Comparison of ENCODE assay signal across 8 mouse cellular contexts in genomic region chr5:146584478-146585306, GRCm38 (mm10). TPM values are rescaled to one million over a fixed set of nuclear protein-coding genes. Genes with fewer than 3 reads are reported as not detected.
A peak's percentile ranks its signal among the peaks of the same experiment; 100 is the strongest.
DNase-seq lines count a peak whose midpoint lies in the region; ATAC-seq and TF ChIP-seq lines count a peak whose summit lies in the region.

Gene Gpr12 (minus strand): TSS chr5:146585239.

- peak; percentile 10 to 17 for DNase-seq in cerebellum, adult 2 months
- DNase-seq in cerebellum, adult 11-12 months = no peak
- DNase-seq in lung, postnatal 0 days (ENCODE audit: low spot score) = no peak
- DNase-seq in lung, postnatal 25 days (ENCODE audit: low spot score) = no peak
- DNase-seq in hindbrain, embryonic 14.5 days (ENCODE audit: low spot score) = peak; percentile 67
- DNase-seq in right cerebral cortex, adult 2 months (ENCODE audit: low spot score in 2 of 2) = peak; percentile 27 to 42
- DNase-seq in spleen, adult 12 weeks (ENCODE audit: low spot score) = no peak

- no peak for TF ChIP-seq CTCF in cerebellum, adult 2 months (IDR thresholded peaks at IDR 0.05; ENCODE audit: borderline replicate concordance, insufficient read depth, low read depth, low read length)
- TF ChIP-seq CTCF in lung, postnatal 0 days (IDR thresholded peaks at IDR 0.05) = no peak

- no peak for ATAC-seq in lung, postnatal 0 days
- ATAC-seq in hindbrain, embryonic 14.5 days (ENCODE audit: low FRiP score) = peak; percentile 71
- no peak for ATAC-seq in limb, embryonic 15.5 days (ENCODE audit: insufficient number of reproducible peaks, low FRiP score, low TSS enrichment, low read depth)

- H3K36me3 ChIP-seq in lung, postnatal 0 days (ENCODE audit: insufficient read depth, low read length) = no peaks in the 10 kb centered on the region
- no peaks in the 10 kb centered on the region for H3K36me3 ChIP-seq in hindbrain, embryonic 14.5 days (replicated peaks; ENCODE audit: control insufficient read depth, insufficient read depth)
- H3K36me3 ChIP-seq in limb, embryonic 15.5 days = no peaks in the 10 kb centered on the region

- no peak within 1 kb of the TSS for H3K9ac ChIP-seq in lung, postnatal 0 days (replicated peaks; ENCODE audit: low read depth)
- peak within 1 kb of the TSS; percentile 59 for H3K9ac ChIP-seq in hindbrain, embryonic 14.5 days
- H3K9ac ChIP-seq in limb, embryonic 15.5 days = peak within 1 kb of the TSS; percentile 14; the same call in 1 of the 2 replicates

- TF ChIP-seq POLR2A in cerebellum, adult 2 months (IDR thresholded peaks at IDR 0.05; ENCODE audit: borderline replicate concordance, insufficient read depth, low read length) = no peak

- H3K27ac ChIP-seq in cerebellum, adult 2 months (ENCODE audit: insufficient read depth, low read length) = no peak within 1 kb of the TSS
- no peak within 1 kb of the TSS for H3K27ac ChIP-seq in lung, postnatal 0 days (ENCODE audit: low read length)
- H3K27ac ChIP-seq in hindbrain, embryonic 14.5 days = 0 out of 2 replicates have a peak within 1 kb of the TSS, but pooled peaks have one; percentile 0
- H3K27ac ChIP-seq in limb, embryonic 15.5 days = no peak within 1 kb of the TSS

- H3K4me1 ChIP-seq in cerebellum, adult 2 months (ENCODE audit: control insufficient read depth, insufficient read depth, low read length) = no peaks in the 10 kb centered on the region
- no peaks in the 10 kb centered on the region for H3K4me1 ChIP-seq in lung, postnatal 0 days (ENCODE audit: insufficient read depth, low read depth, low read length)
- no peaks in the 10 kb centered on the region; the same call in 1 of the 2 replicates for H3K4me1 ChIP-seq in hindbrain, embryonic 14.5 days (replicated peaks; ENCODE audit: control insufficient read depth, insufficient read depth, low read length)
- H3K4me1 ChIP-seq in limb, embryonic 15.5 days = peaks cover 19% of the 10 kb centered on the region

- no peak for TF ChIP-seq EP300 in lung, postnatal 0 days (IDR thresholded peaks at IDR 0.05)

- under 1% methylated on average over 64 of the region's 64 CpGs for WGBS in cerebellum, adult 2 months
- under 1% methylated on average over 53 of the region's 64 CpGs for WGBS in lung, postnatal 0 days
- WGBS in hindbrain, embryonic 14.5 days = under 1% methylated on average over 63 of the region's 64 CpGs
- under 1% methylated on average over 64 of the region's 64 CpGs for WGBS in limb, embryonic 15.5 days

- peak within 1 kb of the TSS; percentile 49 for H3K4me2 ChIP-seq in lung, postnatal 0 days (replicated peaks; ENCODE audit: low read depth, low read length)
- H3K4me2 ChIP-seq in hindbrain, embryonic 14.5 days (replicated peaks) = peak within 1 kb of the TSS; percentile 87
- H3K4me2 ChIP-seq in limb, embryonic 15.5 days = peak within 1 kb of the TSS; percentile 97

- H3K9me3 ChIP-seq in lung, postnatal 0 days (ENCODE audit: low read length) = no peaks in the 10 kb centered on the region
- H3K9me3 ChIP-seq in hindbrain, embryonic 14.5 days (ENCODE audit: control insufficient read depth, low read length) = no peaks in the 10 kb centered on the region
- H3K9me3 ChIP-seq in limb, embryonic 15.5 days = no peaks in the 10 kb centered on the region

- H3K27me3 ChIP-seq in cerebellum, adult 2 months (ENCODE audit: control insufficient read depth, insufficient read depth, low read length) = no peaks in the 10 kb centered on the region; the same call in 1 of the 2 replicates
- H3K27me3 ChIP-seq in lung, postnatal 0 days (replicated peaks; ENCODE audit: insufficient read depth, low read length) = peaks cover 21% of the 10 kb centered on the region
- peaks cover 54% of the 10 kb centered on the region for H3K27me3 ChIP-seq in hindbrain, embryonic 14.5 days (ENCODE audit: control insufficient read depth, insufficient read depth, low read length)
- peaks cover 45% of the 10 kb centered on the region for H3K27me3 ChIP-seq in limb, embryonic 15.5 days

- peak within 1 kb of the TSS; percentile 43 for H3K4me3 ChIP-seq in cerebellum, adult 2 months (replicated peaks; ENCODE audit: insufficient read depth, low read depth, low read length)
- H3K4me3 ChIP-seq in lung, postnatal 0 days (ENCODE audit: low read depth, low read length) = peak within 1 kb of the TSS; percentile 29
- H3K4me3 ChIP-seq in hindbrain, embryonic 14.5 days (replicated peaks; ENCODE audit: low read length) = peak within 1 kb of the TSS; percentile 64
- peak within 1 kb of the TSS; percentile 48 for H3K4me3 ChIP-seq in limb, embryonic 15.5 days

RNA-seq across cellular contexts. Expression of gene Gpr12, which starts in this region (rescaled TPM):
- polyA plus RNA-seq in cerebellum, adult 2 months (2012; rRNA removed) = 12.1 and 12.7 TPM in 2 replicates
- polyA plus RNA-seq in lung, postnatal 0 days (2015; fragmentation: Nextera tagmentation; extraction: Ambion mirVana) = not detected in 2 replicates
- 17.5 and 27.3 TPM in 2 replicates for polyA plus RNA-seq in hindbrain, embryonic 14.5 days (2014; fragmentation: Nextera tagmentation; extraction: Ambion mirVana)
- polyA plus RNA-seq in limb, embryonic 15.5 days (2015; fragmentation: Nextera tagmentation; extraction: Ambion mirVana) = 0.19 and 0.22 TPM in 2 replicates

Comparison
In these comparisons a context has a peak if more than half of its experiments do, and no peak if none do; other contexts are left out.
1. RNA of gene Gpr12 (polyA plus RNA-seq): 17.5 to 27.3 TPM in hindbrain, embryonic 14.5 days and 12.1 to 12.7 TPM in cerebellum, adult 2 months; 0.19 to 0.22 TPM in limb, embryonic 15.5 days and not detected in lung, postnatal 0 days; every median in the first group is over 10 times any median in the second.
2. DNase-seq: peak in cerebellum, adult 2 months (2 of 2), hindbrain, embryonic 14.5 days (single experiment) and right cerebral cortex, adult 2 months (2 of 2); none in cerebellum, adult 11-12 months (single experiment), lung, postnatal 0 days (single experiment), lung, postnatal 25 days (single experiment) and spleen, adult 12 weeks (single experiment).
3. Peak in every context shown above with its lines, with median percentiles within 50 percentile points of each other: H3K4me3 ChIP-seq and H3K4me2 ChIP-seq.